Comparison of ENCODE assay signal across 8 mouse cellular contexts in the genomic region with DNA sequence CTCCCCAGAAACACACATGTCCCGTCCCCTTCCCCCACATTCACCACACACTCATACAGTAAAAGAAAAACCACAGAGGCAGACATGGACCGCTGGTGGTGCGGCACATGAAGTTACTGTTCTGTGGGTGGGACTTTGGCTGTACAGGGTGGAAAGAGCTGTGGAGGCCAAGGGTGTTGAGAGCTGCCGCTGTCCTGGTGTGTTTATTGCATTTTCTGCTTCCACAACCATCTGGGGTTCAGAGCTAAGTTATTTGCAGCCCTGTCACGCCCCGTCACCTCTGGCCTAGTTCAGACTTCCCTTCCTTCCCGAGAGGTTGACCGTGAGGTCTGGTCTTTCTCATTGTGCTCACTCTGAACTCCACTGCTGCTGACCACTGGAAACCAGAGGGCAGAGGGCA. TPM values are rescaled to one million over a fixed set of nuclear protein-coding genes. Genes with fewer than 3 reads are reported as not detected.
A peak's percentile ranks its signal among the peaks of the same experiment; 100 is the strongest.
DNase-seq lines count a peak whose midpoint lies in the region; ATAC-seq and TF ChIP-seq lines count a peak whose summit lies in the region.
"Had no signal": no experiment of that assay in that cellular context is flagged by ENCODE, and none has a peak within 500 bp of the region (broad histone marks: within the 10 kb centered on the region; RNA-seq: fewer than 3 reads in every experiment).

No protein-coding gene starts in this region.

- peak; percentile 29 for DNase-seq in CH12.LX (ENCODE audit: extremely low read depth)
- DNase-seq in natural killer cell, adult 2 months (ENCODE audit: low spot score in 2 of 2): peak; percentile 22 to 27
- DNase-seq in cerebellum, postnatal 14 days: no peak
- DNase-seq in forebrain, embryonic 11.5 days (ENCODE audit: low spot score): no peak

- 4% methylated on average over 8 of the region's 8 CpGs for WGBS in bone marrow, adult 2 months
- WGBS in heart, embryonic 16.5 days: 17% methylated on average over 8 of the region's 8 CpGs
- 16% methylated on average over 8 of the region's 8 CpGs for WGBS in limb, embryonic 12.5 days
- WGBS in forebrain, embryonic 11.5 days: 81% methylated on average over 8 of the region's 8 CpGs

- peak overlapping the region; percentile 25; the same call in 1 of the 2 replicates for H3K4me2 ChIP-seq in CH12.LX (ENCODE audit: insufficient read depth, low read depth, poor library complexity, severe bottlenecking)
- H3K4me2 ChIP-seq in heart, embryonic 16.5 days (ENCODE audit: low read depth, low read length): peak overlapping the region; percentile 14; the same call in 1 of the 2 replicates
- peak overlapping the region; percentile 19; the same call in 1 of the 2 replicates for H3K4me2 ChIP-seq in limb, embryonic 12.5 days
- no peak overlapping the region for H3K4me2 ChIP-seq in forebrain, embryonic 11.5 days (ENCODE audit: low read depth, low read length, severe bottlenecking)
- H3K4me2 ChIP-seq: neural tube, embryonic 12.5 days had no signal

- no peak for TF ChIP-seq RAD21 in CH12.LX (IDR thresholded peaks at IDR 0.05; ENCODE audit: low read depth, low read length)

- H3K27me3 ChIP-seq in CH12.LX (replicated peaks): peaks cover 72% of the 10 kb centered on the region
- no peaks in the 10 kb centered on the region for H3K27me3 ChIP-seq in heart, embryonic 16.5 days (ENCODE audit: control insufficient read depth, insufficient read depth, low read length)
- H3K27me3 ChIP-seq in limb, embryonic 12.5 days: no peaks in the 10 kb centered on the region
- H3K27me3 ChIP-seq in forebrain, embryonic 11.5 days (ENCODE audit: control insufficient read depth, insufficient read depth, low read length): no peaks in the 10 kb centered on the region
- H3K27me3 ChIP-seq: neural tube, embryonic 12.5 days had no signal

- in situ Hi-C loops in CH12.LX (cut with MboI; ENCODE audit: low pct_ligation_motif_present, low pct_unique_long_range_greater_than_20kb, low sequenced_read_pairs): no loop called here

- TF ChIP-seq POLR2A in CH12.LX (IDR thresholded peaks at IDR 0.05; ENCODE audit: low read depth, low read length): no peak
- TF ChIP-seq POLR2A in bone marrow, adult 2 months (IDR thresholded peaks at IDR 0.05; ENCODE audit: borderline replicate concordance, control insufficient read depth, low read depth, low read length): no peak

- H3K4me1 ChIP-seq in CH12.LX (ENCODE audit: control insufficient read depth in 1 of 2, insufficient read depth in 2 of 2): peaks cover 11 to 14% of the 10 kb centered on the region in 2 experiments
- peaks cover 6% of the 10 kb centered on the region for H3K4me1 ChIP-seq in bone marrow, adult 2 months (ENCODE audit: control insufficient read depth, insufficient read depth, low read length)
- peaks cover 11% of the 10 kb centered on the region for H3K4me1 ChIP-seq in heart, embryonic 16.5 days (ENCODE audit: control insufficient read depth, insufficient read depth, low read length)
- H3K4me1 ChIP-seq in limb, embryonic 12.5 days (replicated peaks): peaks cover 11% of the 10 kb centered on the region
- H3K4me1 ChIP-seq in forebrain, embryonic 11.5 days (replicated peaks; ENCODE audit: control insufficient read depth, insufficient read depth, low read length): no peaks in the 10 kb centered on the region

- no peaks in the 10 kb centered on the region for H3K36me3 ChIP-seq in CH12.LX (replicated peaks in 1 of 2; ENCODE audit: control insufficient read depth in 1 of 2, insufficient read depth in 1 of 2, low read length in 1 of 2)
- no peaks in the 10 kb centered on the region for H3K36me3 ChIP-seq in heart, embryonic 16.5 days (ENCODE audit: control insufficient read depth, insufficient read depth)
- no peaks in the 10 kb centered on the region for H3K36me3 ChIP-seq in limb, embryonic 12.5 days
- H3K36me3 ChIP-seq in forebrain, embryonic 11.5 days (ENCODE audit: control insufficient read depth, insufficient read depth, low read length): no peaks in the 10 kb centered on the region
- H3K36me3 ChIP-seq: neural tube, embryonic 12.5 days had no signal

- H3K9me3 ChIP-seq in CH12.LX (replicated peaks; ENCODE audit: low read length): peaks cover 4% of the 10 kb centered on the region
- H3K9me3 ChIP-seq in heart, embryonic 16.5 days (replicated peaks; ENCODE audit: control insufficient read depth, low read length): no peaks in the 10 kb centered on the region
- H3K9me3 ChIP-seq in limb, embryonic 12.5 days: no peaks in the 10 kb centered on the region
- peaks cover 3% of the 10 kb centered on the region; the same call in 1 of the 2 replicates for H3K9me3 ChIP-seq in forebrain, embryonic 11.5 days (ENCODE audit: control insufficient read depth, low read length)
- H3K9me3 ChIP-seq: neural tube, embryonic 12.5 days had no signal

- dilution Hi-C loops in CH12.LX (cut with MboI; ENCODE audit: extremely low pct_ligation_motif_present, extremely low pct_unique_long_range_greater_than_20kb, low sequenced_read_pairs): no loop called here

- TF ChIP-seq EP300 in CH12.LX (IDR thresholded peaks at IDR 0.05; ENCODE audit: low read length): no peak

- no peak for TF ChIP-seq CTCF in CH12.LX (conservative IDR thresholded peaks at IDR 0.05 in 1 of 2, IDR thresholded peaks at IDR 0.05 in 1 of 2; ENCODE audit: low read depth in 2 of 2, low read length in 2 of 2)
- no peak for TF ChIP-seq CTCF in bone marrow, adult 2 months (IDR thresholded peaks at IDR 0.05; ENCODE audit: control insufficient read depth, insufficient read depth, low read length)

- ATAC-seq in heart, embryonic 16.5 days (replicated peaks; ENCODE audit: extremely low read depth, insufficient read depth, low FRiP score): peak; percentile 30
- no peak for ATAC-seq in limb, embryonic 12.5 days (ENCODE audit: insufficient number of reproducible peaks, insufficient read depth, low FRiP score, low TSS enrichment, low read depth)
- ATAC-seq in forebrain, embryonic 11.5 days (replicated peaks; ENCODE audit: low FRiP score): no peak

- H3K4me3 ChIP-seq in CH12.LX (replicated peaks in 1 of 3; ENCODE audit: low read depth in 2 of 3, low read length in 2 of 3, poor library complexity in 1 of 3): no peak overlapping the region
- H3K4me3 ChIP-seq in bone marrow, adult 2 months (replicated peaks; ENCODE audit: control insufficient read depth, low read depth, low read length): no peak overlapping the region
- H3K4me3 ChIP-seq in heart, embryonic 16.5 days (ENCODE audit: low read length): no peak overlapping the region
- no peak overlapping the region for H3K4me3 ChIP-seq in limb, embryonic 12.5 days (replicated peaks)
- no peak overlapping the region for H3K4me3 ChIP-seq in forebrain, embryonic 11.5 days (ENCODE audit: low read depth, low read length)
- H3K4me3 ChIP-seq: neural tube, embryonic 12.5 days had no signal

- H3K79me2 ChIP-seq in CH12.LX (replicated peaks; ENCODE audit: control insufficient read depth, extremely low read depth, insufficient read depth, poor library complexity, severe bottlenecking): no peaks in the 10 kb centered on the region

- H3K27ac ChIP-seq in CH12.LX (ENCODE audit: insufficient read depth, low read depth): no peak overlapping the region
- peak overlapping the region; percentile 37 for H3K27ac ChIP-seq in bone marrow, adult 2 months (ENCODE audit: control insufficient read depth, insufficient read depth, low read depth, low read length, poor library complexity)
- H3K27ac ChIP-seq in heart, embryonic 16.5 days (ENCODE audit: low read length): peak overlapping the region; percentile 25; the same call in 1 of the 2 replicates
- H3K27ac ChIP-seq in limb, embryonic 12.5 days: no peak overlapping the region
- H3K27ac ChIP-seq in forebrain, embryonic 11.5 days (ENCODE audit: low read depth, low read length): no peak overlapping the region
- H3K27ac ChIP-seq: neural tube, embryonic 12.5 days had no signal

- no peak overlapping the region for H3K9ac ChIP-seq in CH12.LX (ENCODE audit: insufficient read depth, low read depth)
- H3K9ac ChIP-seq in heart, embryonic 16.5 days (ENCODE audit: low read length): no peak overlapping the region
- 0 out of 2 replicates have a peak overlapping the region, but pooled peaks have one; percentile 23 for H3K9ac ChIP-seq in limb, embryonic 12.5 days (replicated peaks)
- H3K9ac ChIP-seq in forebrain, embryonic 11.5 days (ENCODE audit: low read length): no peak overlapping the region
- H3K9ac ChIP-seq: neural tube, embryonic 12.5 days had no signal

RNA-seq across cellular contexts. Expression of a gene that starts 17.6 kb away (rescaled TPM):
- 12.1 and 13.6 TPM in 2 replicates for total RNA-seq in CH12.LX (2012; rRNA removed)
- total RNA-seq in CH12.LX (2014; rRNA removed): 6.0 and 7.0 TPM in 2 replicates
- polyA plus RNA-seq in CH12.LX (2012; ENCODE audit: insufficient read length, low read depth): 6.2 and 9.7 TPM in 2 replicates
- 7.4 and 15.0 TPM in 2 replicates for polyA plus RNA-seq in bone marrow, adult 2 months (2011; ENCODE audit: insufficient read depth, insufficient read length, low replicate concordance, missing spikeins)
- 4.0 and 5.8 TPM in 2 replicates for polyA plus RNA-seq in heart, embryonic 16.5 days (2015; fragmentation: Nextera tagmentation; extraction: Ambion mirVana)
- 8.8 and 9.4 TPM in 2 replicates for polyA plus RNA-seq in limb, embryonic 12.5 days (2016; fragmentation: Nextera tagmentation; extraction: Ambion mirVana)
- polyA plus RNA-seq in forebrain, embryonic 11.5 days (2014; fragmentation: Nextera tagmentation; extraction: Ambion mirVana): 9.0 and 10.6 TPM in 2 replicates

RNA-seq across cellular contexts. Expression of a gene that starts 31.0 kb away (rescaled TPM):
- total RNA-seq in CH12.LX (2012; rRNA removed) (0.13 and 0.76 TPM in 2 replicates), CH12.LX (2014; rRNA removed) (0.15 and 0.19 TPM in 2 replicates)
- 0.12 TPM in 1 of 2 replicates, not detected in the other for polyA plus RNA-seq in CH12.LX (2012; ENCODE audit: insufficient read length, low read depth)
- 1.5 and 1.8 TPM in 2 replicates for polyA plus RNA-seq in bone marrow, adult 2 months (2011; ENCODE audit: insufficient read depth, insufficient read length, low replicate concordance, missing spikeins)
- 8.9 and 9.3 TPM in 2 replicates for polyA plus RNA-seq in heart, embryonic 16.5 days (2015; fragmentation: Nextera tagmentation; extraction: Ambion mirVana)
- 3.4 and 4.8 TPM in 2 replicates for polyA plus RNA-seq in limb, embryonic 12.5 days (2016; fragmentation: Nextera tagmentation; extraction: Ambion mirVana)
- 2.0 and 2.3 TPM in 2 replicates for polyA plus RNA-seq in forebrain, embryonic 11.5 days (2014; fragmentation: Nextera tagmentation; extraction: Ambion mirVana)

RNA-seq across cellular contexts. Expression of a gene that starts 40.2 kb away (rescaled TPM):
- total RNA-seq in CH12.LX (2012; rRNA removed): 36.7 and 40.2 TPM in 2 replicates
- total RNA-seq in CH12.LX (2014; rRNA removed): 25.1 and 28.8 TPM in 2 replicates
- 31.2 and 31.8 TPM in 2 replicates for polyA plus RNA-seq in CH12.LX (2012; ENCODE audit: insufficient read length, low read depth)
- polyA plus RNA-seq in bone marrow, adult 2 months (2011; ENCODE audit: insufficient read depth, insufficient read length, low replicate concordance, missing spikeins): 8.3 and 14.6 TPM in 2 replicates
- polyA plus RNA-seq in heart, embryonic 16.5 days (2015; fragmentation: Nextera tagmentation; extraction: Ambion mirVana): 19.0 and 20.2 TPM in 2 replicates
- 30.5 and 32.0 TPM in 2 replicates for polyA plus RNA-seq in limb, embryonic 12.5 days (2016; fragmentation: Nextera tagmentation; extraction: Ambion mirVana)
- polyA plus RNA-seq in forebrain, embryonic 11.5 days (2014; fragmentation: Nextera tagmentation; extraction: Ambion mirVana): 25.4 and 30.8 TPM in 2 replicates

RNA-seq across cellular contexts. Expression of a gene that starts 57.2 kb away (rescaled TPM):
- total RNA-seq in CH12.LX (2012; rRNA removed) (67.3 and 93.0 TPM in 2 replicates), CH12.LX (2014; rRNA removed) (134 and 146 TPM in 2 replicates)
- polyA plus RNA-seq in CH12.LX (2012; ENCODE audit: insufficient read length, low read depth): 310 and 338 TPM in 2 replicates
- 43.9 and 52.7 TPM in 2 replicates for polyA plus RNA-seq in bone marrow, adult 2 months (2011; ENCODE audit: insufficient read depth, insufficient read length, low replicate concordance, missing spikeins)
- 16.8 and 27.5 TPM in 2 replicates for polyA plus RNA-seq in heart, embryonic 16.5 days (2015; fragmentation: Nextera tagmentation; extraction: Ambion mirVana)
- polyA plus RNA-seq in limb, embryonic 12.5 days (2016; fragmentation: Nextera tagmentation; extraction: Ambion mirVana): 4.1 and 4.3 TPM in 2 replicates
- 0.71 and 1.1 TPM in 2 replicates for polyA plus RNA-seq in forebrain, embryonic 11.5 days (2014; fragmentation: Nextera tagmentation; extraction: Ambion mirVana)

Comparison
In these comparisons a context has a peak if more than half of its experiments do, and no peak if none do; other contexts are left out.
1. DNase-seq: peak in CH12.LX (single experiment) and natural killer cell, adult 2 months (2 of 2); none in cerebellum, postnatal 14 days (0 of 2) and forebrain, embryonic 11.5 days (single experiment).
2. H3K27ac ChIP-seq: peak in bone marrow, adult 2 months (single experiment) and heart, embryonic 16.5 days (single experiment); none in CH12.LX (single experiment), limb, embryonic 12.5 days (single experiment) and forebrain, embryonic 11.5 days (single experiment).